Mouse (Mus musculus): ENCODE measurements around the gene Lrfn2. TPM values are rescaled to one million over a fixed set of nuclear protein-coding genes. Genes with fewer than 3 reads are reported as not detected.

Lrfn2 gene
- total and polyA plus RNA-seq, 2 experiments from 2014 or later = 16.5 to 28.7 TPM

GRCm38 (mm10) chr17:48963740-48964139 is 31.6 kb downstream of the Lrfn2 start:
- no peak for DNase-seq
- ATAC-seq = no peak
- H3K36me3 ChIP-seq (ENCODE audit: insufficient read depth) = no peaks in the 10 kb centered on the region
- 87% methylated on average over 9 of the region's 9 CpGs for WGBS
- TF ChIP-seq CTCF (IDR thresholded peaks at IDR 0.05; ENCODE audit: low read depth) = no peak
- no peak overlapping the region for H3K27ac ChIP-seq (ENCODE audit: low read depth, low read length)
- H3K4me2 ChIP-seq (ENCODE audit: low read depth) = no peak overlapping the region
- H3K9ac ChIP-seq = no peak overlapping the region
- H3K27me3 ChIP-seq (ENCODE audit: insufficient read depth, low read length) = no peaks in the 10 kb centered on the region
- no peaks in the 10 kb centered on the region for H3K9me3 ChIP-seq (ENCODE audit: low read length)
- no peak overlapping the region for H3K4me3 ChIP-seq (ENCODE audit: low read depth, low read length)
- no peaks in the 10 kb centered on the region for H3K4me1 ChIP-seq (ENCODE audit: insufficient read depth)

- DNase-seq (no peak), ATAC-seq (no peak)
- peaks cover 9% of the 10 kb centered on the region; the same call in 1 of the 2 replicates for H3K4me1 ChIP-seq (ENCODE audit: insufficient read depth)
- H3K9me3 ChIP-seq (ENCODE audit: low read length) = no peaks in the 10 kb centered on the region
- no peaks in the 10 kb centered on the region for H3K27me3 ChIP-seq (ENCODE audit: insufficient read depth, low read length)
- 87% methylated on average over 13 of the region's 13 CpGs for WGBS
- TF ChIP-seq CTCF (IDR thresholded peaks at IDR 0.05; ENCODE audit: low read depth) = no peak
- no peak overlapping the region for H3K4me3 ChIP-seq (ENCODE audit: low read depth, low read length)
- H3K4me2 ChIP-seq (ENCODE audit: low read depth) = no peak overlapping the region
- H3K27ac ChIP-seq (ENCODE audit: low read depth, low read length) = no peak overlapping the region
- no peaks in the 10 kb centered on the region for H3K36me3 ChIP-seq (ENCODE audit: insufficient read depth)
- no peak overlapping the region for H3K9ac ChIP-seq
Observed at GRCm38 (mm10) chr17:48968304-48968703, 36.1 kb downstream of the Lrfn2 start.

GRCm38 (mm10) chr17:48971296-48971695 is 39.1 kb downstream of the Lrfn2 start:
- ATAC-seq (peak; percentile 33), DNase-seq (no peak)
- Histone ChIP-seq H3K9me3 (ENCODE audit: low read length) (no peaks in the 10 kb centered on the region), H3K4me3 (ENCODE audit: low read depth, low read length) (no peak overlapping the region), H3K27me3 (ENCODE audit: insufficient read depth, low read length) (no peaks in the 10 kb centered on the region), H3K4me1 (ENCODE audit: insufficient read depth) (peaks cover 22% of the 10 kb centered on the region), H3K36me3 (ENCODE audit: insufficient read depth) (no peaks in the 10 kb centered on the region), H3K9ac (no peak overlapping the region), H3K4me2 (ENCODE audit: low read depth) (no peak overlapping the region), H3K27ac (ENCODE audit: low read depth, low read length) (no peak overlapping the region)
- WGBS = 42% methylated on average over 10 of the region's 10 CpGs
- no peak for TF ChIP-seq CTCF (IDR thresholded peaks at IDR 0.05; ENCODE audit: low read depth)

GRCm38 (mm10) chr17:48972866-48973265 is 40.7 kb downstream of the Lrfn2 start:
- H3K4me2 ChIP-seq (ENCODE audit: low read depth) = no peak overlapping the region
- 17% methylated on average over 6 of the region's 6 CpGs for WGBS
- TF ChIP-seq CTCF (IDR thresholded peaks at IDR 0.05; ENCODE audit: low read depth) = no peak
- H3K4me3 ChIP-seq (ENCODE audit: low read depth, low read length) = no peak overlapping the region
- H3K9me3 ChIP-seq (ENCODE audit: low read length) = no peaks in the 10 kb centered on the region
- DNase-seq = no peak
- no peak for ATAC-seq
- H3K27me3 ChIP-seq (ENCODE audit: insufficient read depth, low read length) = no peaks in the 10 kb centered on the region
- no peaks in the 10 kb centered on the region for H3K36me3 ChIP-seq (ENCODE audit: insufficient read depth)
- no peak overlapping the region for H3K9ac ChIP-seq
- H3K27ac ChIP-seq (ENCODE audit: low read depth, low read length) = no peak overlapping the region
- H3K4me1 ChIP-seq (ENCODE audit: insufficient read depth) = peaks cover 26% of the 10 kb centered on the region

- no peaks in the 10 kb centered on the region for H3K27me3 ChIP-seq (ENCODE audit: insufficient read depth, low read length)
- H3K9me3 ChIP-seq (ENCODE audit: low read length) = no peaks in the 10 kb centered on the region
- ATAC-seq (no peak), DNase-seq (no peak)
- 10% methylated on average over 3 of the region's 3 CpGs for WGBS
- H3K9ac ChIP-seq = no peak overlapping the region
- no peak for TF ChIP-seq CTCF (IDR thresholded peaks at IDR 0.05; ENCODE audit: low read depth)
- no peak overlapping the region for H3K4me3 ChIP-seq (ENCODE audit: low read depth, low read length)
- peaks cover 26% of the 10 kb centered on the region for H3K4me1 ChIP-seq (ENCODE audit: insufficient read depth)
- no peaks in the 10 kb centered on the region for H3K36me3 ChIP-seq (ENCODE audit: insufficient read depth)
- no peak overlapping the region for H3K27ac ChIP-seq (ENCODE audit: low read depth, low read length)
- H3K4me2 ChIP-seq (ENCODE audit: low read depth) = no peak overlapping the region
Observed at GRCm38 (mm10) chr17:48973394-48973793, 41.2 kb downstream of the Lrfn2 start.

GRCm38 (mm10) chr17:48975055-48975454 is 42.9 kb downstream of the Lrfn2 start:
- H3K9me3 ChIP-seq (ENCODE audit: low read length) = no peaks in the 10 kb centered on the region
- no peak for TF ChIP-seq CTCF (IDR thresholded peaks at IDR 0.05; ENCODE audit: low read depth)
- 22% methylated on average over 4 of the region's 4 CpGs for WGBS
- H3K27me3 ChIP-seq (ENCODE audit: insufficient read depth, low read length) = no peaks in the 10 kb centered on the region
- H3K27ac ChIP-seq (ENCODE audit: low read depth, low read length) = peak overlapping the region; percentile 31; the same call in 1 of the 2 replicates
- H3K4me3 ChIP-seq (ENCODE audit: low read depth, low read length) = no peak overlapping the region
- peaks cover 26% of the 10 kb centered on the region for H3K4me1 ChIP-seq (ENCODE audit: insufficient read depth)
- ATAC-seq (no peak), DNase-seq (peak; percentile 22)
- H3K9ac ChIP-seq = no peak overlapping the region
- H3K4me2 ChIP-seq (ENCODE audit: low read depth) = no peak overlapping the region
- H3K36me3 ChIP-seq (ENCODE audit: insufficient read depth) = no peaks in the 10 kb centered on the region

GRCm38 (mm10) chr17:48976611-48977022 is 44.4 kb downstream of the Lrfn2 start:
- H3K36me3 ChIP-seq (ENCODE audit: insufficient read depth) = no peaks in the 10 kb centered on the region
- 4% methylated on average over 5 of the region's 5 CpGs for WGBS

More at GRCm38 (mm10) chr17:48976611-48977022, 44.4 kb downstream of the Lrfn2 start:
- H3K4me1 ChIP-seq (ENCODE audit: insufficient read depth) = peaks cover 18% of the 10 kb centered on the region
- H3K4me3 ChIP-seq (ENCODE audit: low read depth, low read length) = no peak overlapping the region
- TF ChIP-seq CTCF (IDR thresholded peaks at IDR 0.05; ENCODE audit: low read depth) = no peak
- DNase-seq (peak; percentile 73), ATAC-seq (peak; percentile 79)
- H3K9ac ChIP-seq = no peak overlapping the region
- no peaks in the 10 kb centered on the region for H3K27me3 ChIP-seq (ENCODE audit: insufficient read depth, low read length)
- peak overlapping the region; percentile 71 for H3K27ac ChIP-seq (ENCODE audit: low read depth, low read length)
- H3K4me2 ChIP-seq (ENCODE audit: low read depth) = no peak overlapping the region
- H3K9me3 ChIP-seq (ENCODE audit: low read length) = no peaks in the 10 kb centered on the region

Measured in forebrain, postnatal 0 days (tissue).